Mouse (Mus musculus) frontal cortex, adult (tissue): Measurements from ENCODE around the gene Fam83e.

Experiments
- ATAC-seq: cut with Nextera tagmentation; 2 replicates; pipeline ENCODE4 v1.9.2; 2017; ENCODE audit warnings: mild to moderate bottlenecking, moderate library complexity, mixed read lengths; ENCODE audit not compliant: low TSS enrichment

The Fam83e gene

DNA sequence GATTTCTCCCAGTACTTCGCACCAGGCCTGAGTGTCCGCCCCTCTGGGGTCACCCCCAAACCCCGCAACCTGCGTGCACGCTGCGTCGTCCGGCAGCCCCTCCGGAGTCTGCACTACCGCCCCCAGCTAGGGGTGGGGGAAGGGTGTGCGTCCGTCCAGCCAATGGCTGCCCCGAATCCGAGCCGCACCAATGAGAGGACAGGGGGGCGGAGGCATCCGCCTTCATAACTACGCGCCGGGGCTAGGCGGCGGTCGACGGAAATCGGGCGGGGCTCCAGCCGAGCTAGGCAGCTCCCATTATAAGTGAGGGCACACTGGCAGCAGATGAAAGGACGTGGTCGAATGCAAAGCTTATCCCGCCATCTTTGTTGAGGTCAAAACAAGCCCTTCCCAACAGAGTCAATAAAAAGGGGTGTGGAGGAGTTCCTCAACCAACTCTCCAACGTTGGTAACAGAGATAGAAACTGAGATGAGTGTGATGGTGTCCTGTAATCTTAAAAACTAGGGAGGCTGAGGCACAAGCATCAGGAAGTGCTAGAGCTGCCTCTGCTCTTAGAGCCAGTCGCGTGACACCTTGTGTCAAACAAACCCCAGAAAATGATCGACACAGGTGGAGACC, 5.8 kb upstream of the Fam83e start, which contains the start of gene Rpl18:
Gene Rpl18, plus strand, starts transcription at position 368 of the 619 bp plus-strand sequence.
- ATAC-seq: peak; percentile 73

DNA sequence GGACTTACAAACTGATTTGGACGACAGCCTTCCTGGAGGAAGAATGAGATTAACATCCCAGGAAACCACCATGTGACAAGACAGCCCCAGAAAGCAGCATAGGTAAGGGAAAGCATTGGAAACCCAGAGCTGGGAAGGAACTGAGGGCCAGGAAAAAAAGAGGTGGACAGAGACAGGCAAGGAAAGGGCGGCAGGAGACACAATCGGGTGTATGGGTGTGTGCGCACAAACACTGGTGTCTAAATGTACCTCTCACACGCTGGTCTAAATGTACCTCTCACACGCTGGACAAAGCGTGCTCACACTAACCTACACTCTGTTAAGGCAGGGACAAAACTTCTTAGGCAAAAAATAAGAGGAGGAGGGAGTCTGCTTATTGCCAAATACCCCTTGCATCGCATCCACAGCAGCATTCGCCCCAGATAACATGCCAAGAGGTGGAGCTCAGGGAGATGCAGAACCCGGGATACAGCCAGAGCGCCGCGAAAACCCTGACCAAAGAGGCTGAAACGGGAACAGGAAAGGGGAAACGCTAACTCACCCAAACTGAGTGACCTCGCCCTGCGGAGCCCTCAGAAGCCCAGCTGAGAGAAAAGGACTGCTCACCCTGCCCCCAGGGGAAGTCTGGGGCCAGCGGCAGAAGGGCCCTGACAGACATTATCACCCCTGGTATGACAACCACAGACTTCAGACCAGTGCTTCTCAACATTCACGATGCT, 5.1 kb upstream of the Fam83e start:
- no peak for ATAC-seq

DNA sequence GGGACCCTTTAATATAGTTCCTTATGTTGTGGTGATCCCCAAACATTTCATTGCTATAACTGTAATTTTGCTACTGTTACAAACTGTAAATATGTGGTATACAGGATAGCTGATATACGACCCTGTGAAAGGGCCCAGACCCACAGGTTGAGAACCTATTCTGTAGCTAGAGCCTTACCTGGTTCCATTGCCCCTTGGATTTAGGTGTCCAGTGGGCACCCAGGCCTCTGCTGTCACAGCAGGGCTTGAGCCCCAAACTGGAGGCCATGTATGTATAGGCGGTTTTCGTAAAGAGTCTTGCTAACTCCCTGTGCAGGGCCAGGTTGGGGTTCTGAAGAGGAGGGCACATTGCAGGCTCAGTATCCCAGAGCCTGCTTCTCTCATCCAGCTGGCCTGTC, 4.6 kb upstream of the Fam83e start:
- ATAC-seq: no peak

DNA sequence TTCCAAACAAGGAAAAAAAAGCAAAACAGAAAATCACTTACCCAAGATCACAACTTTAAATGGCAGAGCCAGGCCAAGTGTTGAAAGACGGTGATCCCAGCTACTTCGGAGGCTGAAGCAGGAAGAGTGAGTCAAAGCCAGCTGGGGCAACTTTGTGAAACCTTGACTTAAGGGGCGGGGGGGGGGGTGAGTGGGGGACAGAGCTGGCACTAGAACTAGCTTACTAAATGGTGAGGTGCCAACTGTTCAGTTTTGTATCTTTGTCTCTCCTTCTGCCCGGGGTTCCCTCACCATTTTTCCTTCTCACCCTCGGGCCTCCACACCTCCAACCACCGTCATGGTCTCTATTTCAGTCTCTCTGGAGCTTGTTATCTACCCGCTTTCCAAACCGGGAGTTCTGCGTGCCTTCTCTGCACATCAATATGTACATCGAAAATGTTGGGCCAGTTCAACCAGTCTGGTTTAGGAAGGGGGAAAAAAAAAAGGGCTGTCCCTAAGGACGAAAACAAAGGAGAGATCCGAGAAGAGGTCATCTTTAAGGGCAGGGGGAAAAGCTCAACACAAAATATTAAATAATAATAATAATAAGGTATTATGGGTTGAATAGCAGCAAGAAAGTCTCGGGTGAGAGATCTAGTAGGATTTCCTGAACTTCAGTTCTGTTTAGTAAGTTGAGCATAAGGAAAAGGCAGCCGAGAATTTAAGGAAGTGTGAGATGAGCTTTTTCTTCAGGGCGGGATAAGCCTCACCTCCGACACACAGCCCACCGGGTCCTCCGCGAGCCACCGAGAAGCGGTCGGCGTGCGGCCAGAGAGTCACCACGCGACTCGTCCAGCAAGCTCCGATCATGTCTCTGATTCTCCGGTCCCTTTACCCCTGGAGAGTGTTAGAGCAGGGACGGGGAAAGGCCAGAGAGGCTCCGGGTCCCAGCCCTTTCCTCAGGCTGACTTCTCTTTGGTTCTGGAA, 3.8 kb upstream of the Fam83e start:
- ATAC-seq: no peak

DNA sequence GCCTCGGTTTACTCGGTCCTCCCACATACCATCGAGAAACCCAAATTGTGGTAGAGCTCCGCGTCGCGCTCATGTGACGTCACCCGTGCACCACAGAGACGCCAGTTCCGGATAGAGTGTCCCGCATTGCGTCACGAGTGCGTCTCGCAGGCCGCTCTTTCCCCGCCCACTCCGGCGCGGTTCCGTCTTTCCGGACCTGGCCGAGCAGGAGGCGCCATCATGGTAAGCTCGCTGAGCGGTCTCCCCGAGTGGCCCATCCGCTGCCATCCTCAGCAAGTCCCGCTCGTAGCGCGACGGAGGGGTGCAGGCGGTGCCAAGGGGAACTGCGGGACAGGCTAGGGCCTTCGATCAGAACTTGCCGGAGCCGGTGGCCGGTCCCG, 3.1 kb upstream of the Fam83e start, which contains the start of gene Sphk2:
Gene Sphk2, minus strand, starts transcription at position 85 of the 380 bp plus-strand sequence.
- ATAC-seq: peak; percentile 65

DNA sequence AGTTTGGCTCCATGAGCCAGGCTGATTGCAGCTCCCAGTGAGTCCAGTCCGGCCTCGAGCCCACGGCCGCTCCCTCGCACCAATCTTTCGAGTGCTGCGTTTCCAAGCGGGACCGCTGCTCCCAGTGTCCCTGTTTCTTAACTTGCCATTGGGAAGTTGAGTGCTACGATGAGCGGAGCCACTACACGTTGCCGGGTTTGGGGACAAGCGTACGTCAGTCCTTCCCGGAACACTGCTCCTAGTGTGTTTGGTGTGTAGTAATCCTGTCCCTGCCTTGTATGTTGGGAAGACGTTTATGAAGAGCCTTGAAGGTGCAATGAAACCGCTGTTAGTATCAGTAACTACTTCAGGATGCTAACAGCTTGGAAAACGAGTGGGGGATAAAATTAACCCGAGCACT, 2.7 kb upstream of the Fam83e start:
- no peak for ATAC-seq

DNA sequence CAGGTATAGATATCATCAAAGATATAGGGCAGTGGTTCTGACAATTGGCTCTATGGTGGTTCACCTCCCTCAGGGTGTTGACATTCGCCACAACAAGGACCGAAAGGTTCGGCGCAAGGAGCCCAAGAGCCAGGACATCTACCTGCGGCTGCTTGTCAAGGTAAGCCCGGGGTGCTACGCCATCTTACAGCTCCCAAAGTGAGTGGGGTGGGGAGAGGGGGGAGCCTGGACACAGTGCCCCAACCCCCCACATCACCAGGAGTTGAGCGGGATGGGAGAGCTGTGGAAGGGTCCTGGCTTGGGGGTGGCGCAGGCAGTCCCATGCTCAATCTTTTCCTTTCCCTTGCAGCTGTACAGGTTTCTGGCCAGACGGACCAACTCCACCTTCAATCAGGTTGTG, 1.8 kb upstream of the Fam83e start:
- no peak for ATAC-seq

DNA sequence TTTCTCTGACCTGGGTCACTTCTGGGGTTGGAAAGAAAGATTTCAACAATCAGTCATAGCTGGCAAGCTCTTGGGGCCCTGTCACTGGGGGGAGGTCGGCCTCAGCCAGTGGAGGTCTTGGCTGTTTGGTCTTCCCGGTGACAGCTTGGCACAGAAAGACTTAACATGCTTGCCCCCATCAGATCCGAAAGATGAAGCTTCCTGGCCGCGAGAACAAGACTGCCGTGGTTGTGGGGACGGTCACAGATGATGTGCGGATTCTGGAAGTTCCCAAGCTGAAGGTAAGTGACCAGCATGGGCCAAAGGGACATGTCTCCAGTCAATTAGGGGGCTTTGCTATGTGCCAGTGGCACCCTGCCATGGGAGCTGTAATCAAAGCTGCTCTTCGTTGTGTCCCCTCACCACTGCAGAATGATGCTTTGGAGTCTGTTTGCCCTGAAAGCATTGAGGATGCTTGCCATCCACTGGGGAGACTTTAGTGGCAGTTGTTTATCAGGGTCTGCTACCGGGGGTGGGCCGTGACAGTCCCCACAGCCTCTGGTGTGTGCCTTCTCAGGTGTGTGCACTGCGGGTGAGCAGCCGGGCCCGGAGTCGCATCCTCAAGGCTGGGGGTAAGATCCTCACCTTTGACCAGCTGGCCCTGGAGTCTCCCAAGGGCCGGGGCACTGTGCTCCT, 1.1 kb upstream of the Fam83e start:
- no peak for ATAC-seq

DNA sequence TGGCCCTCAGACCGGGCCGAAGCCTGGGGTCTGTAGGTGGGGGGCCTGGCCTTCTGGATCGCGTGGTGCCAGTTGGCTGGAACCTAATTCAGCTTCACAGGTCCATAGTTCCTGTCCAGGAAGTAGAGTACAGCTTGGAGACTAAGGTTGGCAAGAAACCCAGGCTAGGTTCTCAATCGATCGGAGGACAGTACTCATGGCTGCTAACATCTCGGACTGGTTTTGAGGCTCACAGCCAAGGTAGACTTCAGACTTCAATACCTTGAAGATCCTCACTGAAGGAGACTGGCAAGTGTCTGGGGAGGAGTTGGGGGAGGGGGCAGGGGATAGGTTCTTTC, 191 bp downstream of the Fam83e start:
- no peak for ATAC-seq

DNA sequence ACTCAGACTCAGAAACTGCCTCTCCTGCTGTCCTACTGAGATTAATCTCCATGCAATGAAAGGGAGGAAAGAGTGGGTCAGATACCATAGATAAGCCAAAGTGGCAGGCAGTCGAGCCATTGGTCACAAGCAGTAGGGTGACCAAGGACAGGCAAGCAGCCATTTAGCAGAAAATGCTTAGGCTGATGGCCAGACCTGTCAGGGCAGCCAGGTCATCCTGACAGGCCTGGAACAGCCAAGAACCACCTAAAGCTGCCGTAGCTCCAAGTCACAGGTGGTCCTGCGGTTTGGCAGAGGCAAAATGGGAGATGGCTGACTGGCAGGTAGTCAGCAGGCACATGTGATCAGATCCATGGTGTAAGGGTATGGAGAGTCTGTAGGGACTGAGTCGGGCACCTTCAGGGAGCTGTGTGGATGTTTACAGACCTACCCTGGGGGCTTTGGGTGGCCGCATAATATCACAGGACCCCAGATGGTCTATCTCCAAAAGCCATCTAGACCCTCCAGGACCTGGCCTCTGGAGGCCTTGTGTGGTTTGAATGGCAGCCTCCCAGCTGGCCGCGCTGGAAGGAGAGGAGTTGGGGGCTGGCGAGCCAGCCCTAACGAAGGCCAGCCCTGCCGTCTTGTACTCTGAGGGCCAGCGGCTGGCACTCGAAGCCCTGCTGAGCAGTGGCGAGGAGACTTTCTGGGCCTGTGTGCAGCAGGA, 783 bp downstream of the Fam83e start:
- no peak for ATAC-seq

DNA sequence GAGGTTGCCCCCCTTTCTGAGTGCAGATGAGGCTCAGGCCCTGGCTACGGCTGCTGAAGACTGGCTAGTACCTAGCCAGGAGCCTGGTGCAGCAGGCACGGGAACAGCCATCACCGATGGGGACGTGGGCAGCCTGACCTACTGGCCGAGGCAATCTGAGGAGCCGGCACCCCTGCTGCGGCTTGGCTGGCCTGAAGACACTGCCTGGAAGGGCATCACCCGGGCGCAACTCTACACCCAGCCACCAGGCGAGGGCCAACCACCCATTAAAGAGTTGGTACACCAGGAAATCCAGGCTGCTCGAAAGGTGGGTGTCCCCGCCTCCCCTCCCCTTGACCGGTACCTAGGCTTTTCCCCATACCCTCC, 1.3 kb downstream of the Fam83e start:
- ATAC-seq: no peak

DNA sequence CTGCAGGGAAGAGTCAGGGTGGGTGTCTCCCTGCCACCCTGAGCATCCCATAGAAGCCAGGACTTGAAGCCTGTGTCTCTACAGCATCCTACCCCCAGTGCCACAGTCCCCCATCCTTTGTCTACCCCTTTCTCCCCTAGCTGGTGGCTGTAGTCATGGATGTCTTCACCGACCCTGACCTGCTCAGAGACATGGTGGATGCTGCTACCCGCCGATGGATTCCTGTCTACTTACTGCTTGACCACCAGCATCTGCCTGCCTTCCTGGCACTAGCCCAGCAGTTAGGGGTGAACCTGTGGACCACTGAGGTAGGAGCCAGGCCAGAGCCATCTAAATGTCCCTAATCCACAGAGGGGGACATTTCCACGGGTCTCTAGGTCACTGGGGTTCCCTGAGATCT, 2.3 kb downstream of the Fam83e start:
- ATAC-seq: no peak

DNA sequence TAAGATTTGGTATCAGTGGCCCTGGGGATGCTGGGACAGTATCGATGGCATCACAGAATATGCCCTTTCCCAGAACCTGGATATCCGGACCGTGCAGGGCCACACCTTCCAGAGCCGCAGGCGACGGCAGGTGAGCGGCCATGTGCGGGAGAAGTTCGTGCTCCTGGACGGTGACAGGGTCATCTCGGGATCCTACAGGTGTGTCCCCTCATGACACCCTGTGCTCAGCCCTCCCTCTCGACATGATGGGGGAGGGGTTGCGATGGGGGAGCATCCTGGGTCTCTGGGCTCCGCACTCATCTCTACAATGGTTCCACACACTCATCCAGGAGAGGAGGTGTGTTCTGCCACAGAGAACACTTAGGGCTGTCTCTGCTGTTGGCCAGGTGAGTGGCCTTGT, 2.8 kb downstream of the Fam83e start:
- no peak for ATAC-seq

DNA sequence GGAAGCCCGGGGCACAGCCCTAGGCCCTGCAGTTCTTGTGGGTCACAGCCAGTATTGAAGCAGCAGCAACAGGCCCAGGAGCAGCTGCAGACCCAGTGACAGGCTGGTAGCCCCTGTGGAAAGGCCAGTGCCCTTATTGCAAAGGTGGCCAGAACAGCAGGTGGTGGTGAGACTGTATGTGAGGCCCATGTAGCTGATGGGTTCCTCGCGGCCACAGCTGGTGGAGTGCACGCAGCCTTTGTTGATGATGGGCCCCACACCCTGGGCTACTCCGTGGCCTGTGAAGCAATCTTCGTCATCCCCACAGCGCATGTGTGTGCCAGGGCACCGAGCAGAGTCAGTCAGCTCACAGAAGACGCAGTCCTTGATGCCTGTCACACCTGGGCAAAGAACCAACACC, 4.1 kb downstream of the Fam83e start:
- ATAC-seq: no peak

DNA sequence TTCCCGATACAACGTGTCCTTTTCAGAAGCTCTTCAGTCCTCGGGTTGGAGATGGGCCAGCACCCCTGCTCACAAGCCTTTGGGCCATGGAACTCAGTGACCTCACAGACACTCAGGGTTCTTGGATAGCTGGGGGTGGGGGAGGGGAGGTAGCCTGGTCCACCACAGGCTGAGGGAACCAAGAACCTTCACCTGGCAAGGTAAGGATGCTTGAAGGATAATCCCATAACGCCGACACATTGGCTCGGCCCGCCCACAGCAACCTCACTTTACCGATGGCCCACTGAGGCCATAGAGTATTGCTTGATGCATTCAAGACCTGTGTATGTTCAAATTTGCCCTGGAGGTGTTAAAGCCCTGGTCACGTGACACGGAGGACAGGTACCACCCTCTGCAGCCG, 4.7 kb downstream of the Fam83e start, which contains the start of gene Spaca4:
Gene Spaca4, minus strand, starts transcription at position 101 of the 400 bp plus-strand sequence.
- ATAC-seq: no peak

DNA sequence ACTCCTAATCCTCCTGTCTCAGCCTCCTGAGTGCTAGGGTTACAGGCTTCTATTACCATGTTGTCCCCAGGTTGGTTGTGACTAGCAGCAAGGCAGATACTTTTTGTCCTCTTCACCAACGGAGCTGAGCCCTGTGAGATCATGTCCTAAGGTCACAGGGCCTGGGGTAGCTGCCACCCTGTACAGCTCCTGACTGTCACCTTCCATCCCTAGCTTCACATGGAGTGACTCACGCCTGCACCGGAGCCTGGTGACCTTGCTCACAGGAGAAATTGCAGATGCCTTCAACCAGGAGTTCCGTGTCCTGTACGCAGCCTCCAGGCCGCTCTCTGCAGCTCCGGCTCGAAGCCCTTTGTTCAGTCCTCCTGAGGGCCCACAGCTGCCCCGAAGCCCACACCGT, 5.4 kb downstream of the Fam83e start:
- no peak for ATAC-seq

DNA sequence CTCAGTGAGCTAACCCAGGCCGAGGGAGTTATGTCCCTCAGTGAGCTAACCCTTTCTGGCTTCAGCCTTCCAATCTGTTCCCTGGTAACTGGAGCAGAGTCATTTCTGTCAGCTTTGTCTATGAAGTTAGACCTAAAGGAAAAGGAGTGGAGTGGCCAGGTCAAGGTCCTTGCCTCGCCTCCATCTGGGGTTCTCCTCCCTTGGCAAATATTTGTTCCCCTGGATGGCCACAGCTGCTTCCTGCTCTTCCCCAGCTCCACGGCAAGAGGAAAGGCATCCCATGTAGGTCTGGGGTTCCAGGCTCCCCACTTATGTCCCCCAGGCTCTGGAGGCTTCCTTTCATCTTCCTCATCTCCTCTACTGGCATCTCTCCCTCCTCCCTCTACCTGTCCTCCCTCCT, 6.6 kb downstream of the Fam83e start:
- ATAC-seq: no peak

DNA sequence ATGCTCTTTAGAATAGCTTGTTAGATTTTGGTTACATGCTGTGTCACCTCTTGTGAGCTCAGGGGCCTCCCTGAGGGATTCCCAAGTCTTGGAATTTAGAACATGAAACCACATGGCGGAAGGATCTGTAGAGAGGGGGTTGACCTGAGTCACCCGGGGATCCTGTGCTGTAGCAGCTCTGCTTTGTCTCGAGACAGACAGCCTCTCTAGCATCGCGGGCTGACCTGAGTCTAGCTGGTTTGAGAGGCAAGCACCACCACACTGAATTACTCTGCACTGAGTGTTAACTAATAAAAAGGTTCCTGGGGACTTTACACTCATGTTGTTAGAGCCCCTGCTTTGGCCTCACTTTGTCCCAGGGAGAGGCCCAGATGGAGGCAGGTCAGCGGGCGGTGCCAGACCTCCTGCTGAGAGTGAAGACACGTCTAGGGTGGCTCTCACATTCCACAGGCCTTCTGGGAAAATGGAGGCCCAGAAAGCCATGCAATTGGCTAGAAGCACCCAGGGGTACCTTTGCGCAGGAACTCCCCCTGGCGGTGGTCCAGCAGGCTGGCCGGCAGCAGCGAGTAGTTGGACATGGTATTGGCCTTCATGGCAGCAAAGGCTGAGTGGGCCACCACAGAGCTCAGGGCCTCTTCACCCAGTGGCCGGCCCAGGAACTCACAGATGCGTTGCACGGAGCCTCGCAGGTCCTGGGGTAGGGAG, 9.9 kb downstream of the Fam83e start:
- no peak for ATAC-seq

DNA sequence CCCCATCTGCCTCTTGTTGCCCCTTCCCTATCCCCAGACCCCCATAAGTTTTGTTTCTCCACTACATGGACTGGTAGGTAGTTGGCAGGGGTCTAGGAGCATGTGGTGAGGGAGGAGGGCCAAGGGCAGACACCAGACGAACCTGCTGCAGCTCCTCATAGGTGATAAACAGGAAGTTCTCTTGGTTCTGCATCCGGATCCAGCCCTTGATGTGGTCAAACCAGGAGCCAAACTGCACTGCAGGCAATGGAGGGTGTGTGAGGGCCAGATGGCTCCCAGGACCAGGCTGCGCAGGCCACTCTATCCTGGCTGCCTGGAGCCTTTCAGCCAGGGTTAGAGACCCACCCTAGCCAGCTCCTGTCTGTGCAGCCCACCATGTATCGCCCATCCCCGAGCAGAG, 12.5 kb downstream of the Fam83e start:
- ATAC-seq: no peak

DNA sequence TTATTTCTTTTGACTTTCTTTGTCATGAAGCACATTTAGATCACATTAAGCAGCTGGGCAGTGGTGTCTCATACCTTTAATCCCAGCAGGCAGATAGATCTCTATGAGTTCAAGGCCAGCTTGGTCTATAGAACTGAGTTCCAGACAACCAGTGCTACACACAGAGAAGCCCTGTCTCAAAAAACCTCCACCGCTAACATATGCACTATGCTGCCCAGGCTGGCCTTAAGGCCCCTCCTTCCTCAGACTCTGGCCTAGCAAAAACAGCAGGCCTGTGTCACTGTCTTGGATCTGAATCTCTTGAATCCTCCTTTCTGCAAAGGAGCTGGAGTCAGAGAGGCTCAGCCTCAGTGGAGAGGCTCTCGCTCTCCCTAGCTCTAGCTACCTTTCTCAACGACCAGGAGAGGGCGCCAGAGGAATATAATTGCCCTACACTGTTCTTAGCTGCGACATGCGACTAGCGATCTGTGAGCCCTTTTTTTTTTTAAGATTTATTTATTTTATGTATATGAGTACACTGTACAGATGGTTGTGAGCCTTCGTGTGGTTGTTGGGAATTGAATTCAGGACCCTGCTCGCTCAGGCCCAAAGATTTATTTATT, 18.3 kb downstream of the Fam83e start:
- peak; percentile 58; the same call in 1 of the 2 replicates for ATAC-seq
